Mouse (Mus musculus) c-Kit-positive CD71-negative TER-119-negative erythroid progenitor cells, embryonic 14.5 days (primary cell): ENCODE measurements around the gene Higd1a.

Source experiments
- DNase-seq: peaks from one replicate; pipeline ENCODE4 v3.0.0-alpha.2; 2013; ENCODE audit warnings: low read depth

The Higd1a gene

GRCm38 (mm10) chr9:121858153-121858488, at the start of gene Higd1a:
Higd1a (minus strand) TSS chr9:121858362.
- DNase-seq = no peak

GRCm38 (mm10) chr9:121907356-121908070, 49.4 kb upstream of the Higd1a start:
- no peak for DNase-seq

GRCm38 (mm10) chr9:121906456-121906855, 48.3 kb upstream of the Higd1a start:
- no peak for DNase-seq

- DNase-seq = no peak
These were observed 47.5 kb upstream of the Higd1a start for GRCm38 (mm10) chr9:121905556-121906185.

GRCm38 (mm10) chr9:121904946-121905345, 46.8 kb upstream of the Higd1a start:
- no peak for DNase-seq

GRCm38 (mm10) chr9:121904319-121904718, 46.2 kb upstream of the Higd1a start:
- no peak for DNase-seq

GRCm38 (mm10) chr9:121903476-121904305, 45.5 kb upstream of the Higd1a start:
- no peak for DNase-seq

GRCm38 (mm10) chr9:121901710-121902700, 43.8 kb upstream of the Higd1a start:
- no peak for DNase-seq

- no peak for DNase-seq
These were observed 42.2 kb upstream of the Higd1a start for GRCm38 (mm10) chr9:121900282-121900855.

- DNase-seq = no peak
These were observed 41.1 kb upstream of the Higd1a start for GRCm38 (mm10) chr9:121899306-121899705.

- no peak for DNase-seq
These were observed 40.1 kb upstream of the Higd1a start, which contains the start of gene Ackr2 for GRCm38 (mm10) chr9:121898245-121898644. Ackr2 (plus strand) TSS chr9:121898355.

- DNase-seq = no peak
These were observed 38.7 kb upstream of the Higd1a start for GRCm38 (mm10) chr9:121896820-121897219.

- no peak for DNase-seq
These were observed 37.3 kb upstream of the Higd1a start for GRCm38 (mm10) chr9:121895392-121895993.

GRCm38 (mm10) chr9:121894447-121894846, 36.3 kb upstream of the Higd1a start:
- DNase-seq = no peak

- no peak for DNase-seq
These were observed 34.0 kb upstream of the Higd1a start for GRCm38 (mm10) chr9:121892057-121892687.

GRCm38 (mm10) chr9:121891301-121891700, 33.1 kb upstream of the Higd1a start:
- no peak for DNase-seq

GRCm38 (mm10) chr9:121890441-121890941, 32.3 kb upstream of the Higd1a start:
- no peak for DNase-seq

GRCm38 (mm10) chr9:121889927-121890440, 31.8 kb upstream of the Higd1a start:
- no peak for DNase-seq

GRCm38 (mm10) chr9:121882015-121882457, 23.9 kb upstream of the Higd1a start:
- no peak for DNase-seq

- DNase-seq = no peak
These were observed 23.1 kb upstream of the Higd1a start for GRCm38 (mm10) chr9:121881301-121881700.
